Mouse (Mus musculus): ENCODE results near the gene Phf5a. TPM values are rescaled to one million over a fixed set of nuclear protein-coding genes. Genes with fewer than 3 reads are reported as not detected.

The Phf5a gene
- polyA plus RNA-seq, 1 experiment from 2014 or later: 122 TPM

- Histone ChIP-seq H3K4me3 (ENCODE audit: low read length) (no peak overlapping the region), H3K27ac (ENCODE audit: low read length) (peak overlapping the region; percentile 49), H3K27me3 (replicated peaks; ENCODE audit: control insufficient read depth, insufficient read depth, low read length) (no peaks in the 10 kb centered on the region), H3K4me1 (ENCODE audit: control insufficient read depth, insufficient read depth, low read length) (0 out of 2 replicates have a peak, but pooled peaks cover under 1% of the 10 kb centered on the region), H3K9ac (ENCODE audit: low read depth, low read length) (no peak overlapping the region), H3K36me3 (ENCODE audit: control insufficient read depth, insufficient read depth, low read length) (peaks cover 4% of the 10 kb centered on the region; the same call in 1 of the 2 replicates), H3K4me2 (ENCODE audit: low read depth, low read length) (no peak overlapping the region), H3K9me3 (ENCODE audit: control insufficient read depth, low read length) (no peaks in the 10 kb centered on the region)
- ATAC-seq: no peak
- WGBS: 79% methylated on average over 5 of the region's 5 CpGs
These were observed 26.6 kb downstream of the Phf5a start for GRCm38 (mm10) chr15:81845033-81845625.

- WGBS: 84% methylated on average over 7 of the region's 7 CpGs
- Histone ChIP-seq H3K9ac (ENCODE audit: low read depth, low read length) (no peak overlapping the region), H3K36me3 (ENCODE audit: control insufficient read depth, insufficient read depth, low read length) (no peaks in the 10 kb centered on the region), H3K27me3 (replicated peaks; ENCODE audit: control insufficient read depth, insufficient read depth, low read length) (no peaks in the 10 kb centered on the region), H3K4me3 (ENCODE audit: low read length) (no peak overlapping the region), H3K4me1 (ENCODE audit: control insufficient read depth, insufficient read depth, low read length) (peaks cover 9% of the 10 kb centered on the region), H3K9me3 (ENCODE audit: control insufficient read depth, low read length) (no peaks in the 10 kb centered on the region), H3K4me2 (ENCODE audit: low read depth, low read length) (no peak overlapping the region), H3K27ac (ENCODE audit: low read length) (no peak overlapping the region)
- no peak for ATAC-seq
These were observed 29.4 kb downstream of the Phf5a start for GRCm38 (mm10) chr15:81842275-81842674.

- Histone ChIP-seq H3K36me3 (ENCODE audit: control insufficient read depth, insufficient read depth, low read length) (no peaks in the 10 kb centered on the region), H3K4me1 (ENCODE audit: control insufficient read depth, insufficient read depth, low read length) (peaks cover 27% of the 10 kb centered on the region)
- 88% methylated on average over 7 of the region's 7 CpGs for WGBS
These were observed 31.4 kb downstream of the Phf5a start for GRCm38 (mm10) chr15:81840306-81840705.

GRCm38 (mm10) chr15:81839634-81840033, 32.1 kb downstream of the Phf5a start:
- 59% methylated on average over 5 of the region's 5 CpGs for WGBS
- Histone ChIP-seq H3K9ac (ENCODE audit: low read depth, low read length) (no peak overlapping the region), H3K36me3 (ENCODE audit: control insufficient read depth, insufficient read depth, low read length) (no peaks in the 10 kb centered on the region), H3K4me3 (ENCODE audit: low read length) (no peak overlapping the region), H3K9me3 (ENCODE audit: control insufficient read depth, low read length) (no peaks in the 10 kb centered on the region), H3K27me3 (replicated peaks; ENCODE audit: control insufficient read depth, insufficient read depth, low read length) (no peaks in the 10 kb centered on the region), H3K27ac (ENCODE audit: low read length) (no peak overlapping the region), H3K4me2 (ENCODE audit: low read depth, low read length) (no peak overlapping the region), H3K4me1 (ENCODE audit: control insufficient read depth, insufficient read depth, low read length) (peaks cover 29% of the 10 kb centered on the region)
- peak; percentile 27; the same call in 1 of the 2 replicates for ATAC-seq

More at GRCm38 (mm10) chr15:81840306-81840705, 31.4 kb downstream of the Phf5a start:
- Histone ChIP-seq H3K27ac (ENCODE audit: low read length) (no peak overlapping the region), H3K9me3 (ENCODE audit: control insufficient read depth, low read length) (no peaks in the 10 kb centered on the region), H3K27me3 (replicated peaks; ENCODE audit: control insufficient read depth, insufficient read depth, low read length) (no peaks in the 10 kb centered on the region), H3K4me3 (ENCODE audit: low read length) (no peak overlapping the region), H3K9ac (ENCODE audit: low read depth, low read length) (no peak overlapping the region), H3K4me2 (ENCODE audit: low read depth, low read length) (no peak overlapping the region)
- no peak for ATAC-seq

GRCm38 (mm10) chr15:81838554-81839235, 33.0 kb downstream of the Phf5a start:
- no peaks in the 10 kb centered on the region for H3K36me3 ChIP-seq (ENCODE audit: control insufficient read depth, insufficient read depth, low read length)
- H3K9ac ChIP-seq (ENCODE audit: low read depth, low read length): no peak overlapping the region
- WGBS: 68% methylated on average over 14 of the region's 14 CpGs
- no peaks in the 10 kb centered on the region for H3K27me3 ChIP-seq (replicated peaks; ENCODE audit: control insufficient read depth, insufficient read depth, low read length)
- H3K4me2 ChIP-seq (ENCODE audit: low read depth, low read length): no peak overlapping the region
- peaks cover 29% of the 10 kb centered on the region for H3K4me1 ChIP-seq (ENCODE audit: control insufficient read depth, insufficient read depth, low read length)
- H3K9me3 ChIP-seq (ENCODE audit: control insufficient read depth, low read length): no peaks in the 10 kb centered on the region
- no peak for ATAC-seq
- no peak overlapping the region for H3K27ac ChIP-seq (ENCODE audit: low read length)
- no peak overlapping the region for H3K4me3 ChIP-seq (ENCODE audit: low read length)

GRCm38 (mm10) chr15:81836966-81837920, 34.5 kb downstream of the Phf5a start:
- no peaks in the 10 kb centered on the region for H3K9me3 ChIP-seq (ENCODE audit: control insufficient read depth, low read length)
- no peaks in the 10 kb centered on the region for H3K36me3 ChIP-seq (ENCODE audit: control insufficient read depth, insufficient read depth, low read length)
- peak overlapping the region; percentile 62; the same call in 1 of the 2 replicates for H3K9ac ChIP-seq (ENCODE audit: low read depth, low read length)
- ATAC-seq: no peak
- peaks cover 29% of the 10 kb centered on the region for H3K4me1 ChIP-seq (ENCODE audit: control insufficient read depth, insufficient read depth, low read length)
- H3K27me3 ChIP-seq (replicated peaks; ENCODE audit: control insufficient read depth, insufficient read depth, low read length): no peaks in the 10 kb centered on the region
- H3K4me2 ChIP-seq (ENCODE audit: low read depth, low read length): no peak overlapping the region; the same call in 1 of the 2 replicates
- 61% methylated on average over 7 of the region's 7 CpGs for WGBS
- no peak overlapping the region for H3K4me3 ChIP-seq (ENCODE audit: low read length)
- no peak overlapping the region for H3K27ac ChIP-seq (ENCODE audit: low read length)

- no peaks in the 10 kb centered on the region for H3K27me3 ChIP-seq (replicated peaks; ENCODE audit: control insufficient read depth, insufficient read depth, low read length)
- peak overlapping the region; percentile 62 for H3K9ac ChIP-seq (ENCODE audit: low read depth, low read length)
- peak overlapping the region; percentile 72 for H3K4me2 ChIP-seq (ENCODE audit: low read depth, low read length)
- ATAC-seq: peak; percentile 74
- H3K27ac ChIP-seq (ENCODE audit: low read length): 0 out of 2 replicates have a peak overlapping the region, but pooled peaks have one; percentile 11
- H3K4me1 ChIP-seq (ENCODE audit: control insufficient read depth, insufficient read depth, low read length): peaks cover 32% of the 10 kb centered on the region
- WGBS: 3% methylated on average over 32 of the region's 33 CpGs
- H3K9me3 ChIP-seq (ENCODE audit: control insufficient read depth, low read length): no peaks in the 10 kb centered on the region
- H3K4me3 ChIP-seq (ENCODE audit: low read length): peak overlapping the region; percentile 41
- no peaks in the 10 kb centered on the region for H3K36me3 ChIP-seq (ENCODE audit: control insufficient read depth, insufficient read depth, low read length)
These were observed 35.4 kb downstream of the Phf5a start for GRCm38 (mm10) chr15:81836124-81836821.

- no peak for ATAC-seq
- Histone ChIP-seq H3K4me3 (ENCODE audit: low read length) (no peak overlapping the region), H3K36me3 (ENCODE audit: control insufficient read depth, insufficient read depth, low read length) (no peaks in the 10 kb centered on the region), H3K9ac (ENCODE audit: low read depth, low read length) (0 out of 2 replicates have a peak overlapping the region, but pooled peaks have one; percentile 62), H3K9me3 (ENCODE audit: control insufficient read depth, low read length) (no peaks in the 10 kb centered on the region), H3K4me2 (ENCODE audit: low read depth, low read length) (0 out of 2 replicates have a peak overlapping the region, but pooled peaks have one; percentile 72), H3K27ac (ENCODE audit: low read length) (0 out of 2 replicates have a peak overlapping the region, but pooled peaks have one; percentile 33), H3K27me3 (replicated peaks; ENCODE audit: control insufficient read depth, insufficient read depth, low read length) (no peaks in the 10 kb centered on the region), H3K4me1 (ENCODE audit: control insufficient read depth, insufficient read depth, low read length) (peaks cover 36% of the 10 kb centered on the region)
- 62% methylated on average over 10 of the region's 10 CpGs for WGBS
These were observed 36.5 kb downstream of the Phf5a start for GRCm38 (mm10) chr15:81835007-81835880.

Data from intestine, embryonic 16.5 days (tissue).